Mouse (Mus musculus) sigmoid colon, adult 10 weeks (tissue): ENCODE measurements around the gene St7. TPM values are rescaled to one million over a fixed set of nuclear protein-coding genes. Genes with fewer than 3 reads are reported as not detected.

ENCODE experiments used
- polyA plus RNA-seq: library from polyadenylated mRNA; stranded (reverse); fragments of 350-450 nt; fragmentation: Illumina TruSeq; extraction: RNeasy Lipid Tissue Mini Kit (QIAGEN cat#74804); gene quantifications from one replicate; pipeline ENCODE4 v1.2.3, GENCODE M21; 2014; ENCODE audit warnings: low read depth, low replicate concordance

Gene St7
- 10.3 TPM for polyA plus RNA-seq

DNA sequence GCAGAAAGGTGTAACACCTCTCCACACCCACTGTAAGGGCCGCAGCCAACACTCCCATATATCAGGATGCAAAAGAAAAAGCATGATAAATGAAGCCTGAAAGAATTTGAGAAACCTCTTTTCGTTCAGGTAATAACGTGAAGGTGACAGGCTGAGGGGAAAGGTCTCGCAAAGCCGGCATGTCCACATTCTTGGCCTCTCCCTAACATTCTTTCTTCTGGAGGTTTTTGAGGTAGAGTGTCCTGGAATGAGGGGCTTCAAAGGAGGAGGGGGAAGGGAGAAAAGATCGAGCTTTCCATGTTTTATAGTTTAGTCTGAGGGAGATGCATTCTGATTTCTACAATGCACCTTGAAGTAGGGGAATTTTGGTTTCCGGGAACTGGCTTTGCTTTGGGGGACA is at the start of gene St7:
Gene St7, plus strand, starts transcription at position 287 of the 400 bp plus-strand sequence.

Other genes starting within 250 kb of the St7 start
- 54.8 TPM for gene Met, start 229.1 kb upstream of the St7 start, polyA plus RNA-seq
- gene Capza2, start 56.7 kb upstream of the St7 start, polyA plus RNA-seq: 932 TPM